Mouse (Mus musculus) cortical plate, adult 2 months (tissue): ENCODE measurements at regions not wholly inside any gene's neighbourhood (a gene's known extent, or its start where the extent isn't known, plus 50 kb on each side); places are given as distances from the start of the nearest gene placed in this dataset.

Source experiments
- CTCF ChIP-seq: fragments of 200-500 bp; IDR thresholded peaks from 2 replicates; pipeline ENCODE4 v1.5.1; 2011; ENCODE audit warnings: mild to moderate bottlenecking, control low read depth, low read length; ENCODE audit not compliant: insufficient read depth; ENCODE audit errors: extremely low read depth
- POLR2A ChIP-seq: fragments of 200-500 bp; IDR thresholded peaks from 2 replicates; pipeline ENCODE4 v1.6.1; 2011; ENCODE audit warnings: mild to moderate bottlenecking, low read length, control low read depth; ENCODE audit not compliant: insufficient read depth; ENCODE audit errors: extremely low read depth

DNA sequence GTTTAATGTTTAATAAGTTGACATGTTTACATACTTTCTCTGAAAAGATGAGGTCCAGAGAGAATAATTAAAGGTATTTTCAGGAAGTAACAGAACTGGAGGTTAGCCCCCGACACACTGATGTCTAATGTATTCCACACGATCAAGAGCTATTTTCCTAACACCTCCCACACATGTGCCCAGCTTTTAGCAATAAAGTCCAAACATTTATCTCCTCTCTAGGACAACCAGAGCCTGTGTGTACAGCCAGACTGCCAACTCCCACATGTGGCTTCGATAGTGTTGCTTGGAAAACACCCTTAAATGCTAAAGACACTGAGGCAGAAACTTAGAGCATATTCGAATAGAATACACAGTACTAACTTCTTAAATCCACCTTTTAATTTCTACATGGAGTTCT, 458.2 kb upstream of the Atp11b start:
- TF ChIP-seq CTCF (no peak), POLR2A (no peak)
